Comparison of ENCODE assay signal across 13 mouse cellular contexts in the genomic region with DNA sequence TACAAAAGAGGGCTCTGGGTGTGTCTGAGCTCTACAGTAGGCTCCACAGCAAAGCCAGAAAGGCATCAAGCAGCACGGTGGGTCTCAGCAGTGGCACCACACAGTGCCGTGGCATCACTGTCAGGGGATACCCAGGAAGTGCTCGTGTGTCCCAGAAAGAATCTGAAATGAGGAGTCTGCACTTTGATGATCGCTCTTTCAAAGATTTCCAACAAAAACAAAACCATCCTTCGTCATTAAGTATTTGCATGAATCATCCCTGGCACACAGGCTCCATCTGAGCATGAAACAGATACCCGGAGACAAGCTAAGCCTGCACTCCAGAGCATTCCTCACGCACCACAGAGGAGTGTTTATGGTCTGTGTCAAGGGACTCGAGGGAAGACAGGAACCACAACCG.
DNase-seq lines count a peak whose midpoint lies in the region; ATAC-seq and TF ChIP-seq lines count a peak whose summit lies in the region.
"Had no signal": no experiment of that assay in that cellular context is flagged by ENCODE, and none has a peak within 500 bp of the region (broad histone marks: within the 10 kb centered on the region; RNA-seq: fewer than 3 reads in every experiment).

No protein-coding gene starts in this region.

- no peak for TF ChIP-seq CTCF in heart, adult 2 months (IDR thresholded peaks at IDR 0.05)

- no peak for ATAC-seq in heart, embryonic 15.5 days (replicated peaks; ENCODE audit: insufficient number of reproducible peaks, insufficient read depth, low FRiP score, low read depth)
- no peak; the same call in 1 of the 2 replicates for ATAC-seq in embryonic facial prominence, embryonic 15.5 days (ENCODE audit: insufficient number of reproducible peaks, low FRiP score, low TSS enrichment, low read depth)
- ATAC-seq: inflammation-experienced regulatory T-cells, adult 6 months had no signal

- no peak overlapping the region for H3K9ac ChIP-seq in heart, embryonic 15.5 days
- H3K9ac ChIP-seq in heart, adult 2 months (ENCODE audit: low read depth, low read length): no peak overlapping the region
- H3K9ac ChIP-seq in embryonic facial prominence, embryonic 15.5 days: no peak overlapping the region
- H3K9ac ChIP-seq: liver, embryonic 13.5 days had no signal

- no peaks in the 10 kb centered on the region for H3K27me3 ChIP-seq in heart, embryonic 15.5 days
- H3K27me3 ChIP-seq in heart, adult 2 months (ENCODE audit: control insufficient read depth, insufficient read depth, low read length): no peaks in the 10 kb centered on the region
- H3K27me3 ChIP-seq in embryonic facial prominence, embryonic 15.5 days: no peaks in the 10 kb centered on the region
- H3K27me3 ChIP-seq: liver, embryonic 13.5 days; megakaryocyte, embryonic 14.5 days had no signal

- H3K9me3 ChIP-seq in heart, embryonic 15.5 days (replicated peaks): no peaks in the 10 kb centered on the region
- no peaks in the 10 kb centered on the region for H3K9me3 ChIP-seq in embryonic facial prominence, embryonic 15.5 days (replicated peaks)
- H3K9me3 ChIP-seq: liver, embryonic 13.5 days had no signal

- intact Hi-C loops in heart, adult 2 months (cut with DNase I): no loop called here

- TF ChIP-seq POLR2A in heart, adult 2 months (IDR thresholded peaks at IDR 0.05; ENCODE audit: insufficient read depth, low read depth, low read length): no peak

- no peak overlapping the region for H3K4me3 ChIP-seq in heart, embryonic 15.5 days
- H3K4me3 ChIP-seq in heart, adult 2 months: no peak overlapping the region
- no peak overlapping the region for H3K4me3 ChIP-seq in embryonic facial prominence, embryonic 15.5 days (replicated peaks)
- H3K4me3 ChIP-seq: liver, embryonic 13.5 days; megakaryocyte, embryonic 14.5 days had no signal

- H3K79me2 ChIP-seq in heart, adult 2 months (replicated peaks; ENCODE audit: control insufficient read depth, insufficient read depth, low read length): 0 out of 2 replicates have a peak, but pooled peaks cover 1% of the 10 kb centered on the region

- TF ChIP-seq EP300 in heart, adult 2 months (IDR thresholded peaks at IDR 0.05; ENCODE audit: insufficient read depth, low read depth, low read length): no peak

- DNase-seq in heart, adult 2 months: no peak
- peak; percentile 40 for DNase-seq in thymus, postnatal 14 days
- no peak for DNase-seq in thymus, postnatal 25 days
- peak; percentile 46 for DNase-seq in yolk sac, embryonic 10.5 days (ENCODE audit: low spot score)
- DNase-seq in cerebellum, adult 9-10 months: no peak
- no peak for DNase-seq in urinary bladder, postnatal 14 days (ENCODE audit: low spot score)
- DNase-seq: cerebellum, postnatal 36 days; layer of hippocampus, postnatal 36 days; liver, embryonic 13.5 days had no signal

- WGBS in heart, embryonic 15.5 days: 41% methylated on average over 9 of the region's 9 CpGs
- WGBS in heart, adult 2 months: 59% methylated on average over 9 of the region's 9 CpGs
- WGBS in embryonic facial prominence, embryonic 15.5 days: 25% methylated on average over 9 of the region's 9 CpGs

- H3K4me1 ChIP-seq in heart, embryonic 15.5 days (replicated peaks): peaks cover 43% of the 10 kb centered on the region
- peaks cover 4% of the 10 kb centered on the region for H3K4me1 ChIP-seq in heart, adult 2 months (ENCODE audit: control insufficient read depth, insufficient read depth, low read length)
- H3K4me1 ChIP-seq in embryonic facial prominence, embryonic 15.5 days: peaks cover 44% of the 10 kb centered on the region

- peak overlapping the region; percentile 16 for H3K27ac ChIP-seq in heart, embryonic 15.5 days
- no peak overlapping the region for H3K27ac ChIP-seq in heart, adult 2 months
- 0 out of 2 replicates have a peak overlapping the region, but pooled peaks have one; percentile 39 for H3K27ac ChIP-seq in embryonic facial prominence, embryonic 15.5 days (replicated peaks)
- H3K27ac ChIP-seq: liver, embryonic 13.5 days had no signal

- no peaks in the 10 kb centered on the region for H3K36me3 ChIP-seq in heart, embryonic 15.5 days
- H3K36me3 ChIP-seq in heart, adult 2 months (ENCODE audit: control insufficient read depth, insufficient read depth, low read length): no peaks in the 10 kb centered on the region
- no peaks in the 10 kb centered on the region for H3K36me3 ChIP-seq in embryonic facial prominence, embryonic 15.5 days
- H3K36me3 ChIP-seq: liver, embryonic 13.5 days had no signal

- H3K4me2 ChIP-seq in heart, embryonic 15.5 days: no peak overlapping the region
- H3K4me2 ChIP-seq in embryonic facial prominence, embryonic 15.5 days (replicated peaks): no peak overlapping the region
- H3K4me2 ChIP-seq: liver, embryonic 13.5 days had no signal

Comparison
In these comparisons a context has a peak if more than half of its experiments do, and no peak if none do; other contexts are left out.
1. DNase-seq: peak in thymus, postnatal 14 days (single experiment) and yolk sac, embryonic 10.5 days (single experiment); none in heart, adult 2 months (0 of 2), thymus, postnatal 25 days (single experiment), cerebellum, adult 9-10 months (single experiment) and urinary bladder, postnatal 14 days (single experiment).